Mouse (Mus musculus): ENCODE data around the gene Rnf216.

Rnf216 gene

GRCm38 (mm10) chr5:143095256-143095655 lies 17.5 kb downstream of the Rnf216 start:
- DNase-seq = no peak

GRCm38 (mm10) chr5:143092891-143093290 lies 19.9 kb downstream of the Rnf216 start:
- no peak for DNase-seq

- DNase-seq = peak; percentile 30
These were observed 27.9 kb downstream of the Rnf216 start for GRCm38 (mm10) chr5:143084898-143085297.

GRCm38 (mm10) chr5:143079806-143080205 lies 33.0 kb downstream of the Rnf216 start:
- DNase-seq = no peak

- no peak for DNase-seq
These were observed 36.1 kb downstream of the Rnf216 start for GRCm38 (mm10) chr5:143076603-143077143.

GRCm38 (mm10) chr5:143075987-143076386 lies 36.8 kb downstream of the Rnf216 start:
- no peak for DNase-seq

DNA sequence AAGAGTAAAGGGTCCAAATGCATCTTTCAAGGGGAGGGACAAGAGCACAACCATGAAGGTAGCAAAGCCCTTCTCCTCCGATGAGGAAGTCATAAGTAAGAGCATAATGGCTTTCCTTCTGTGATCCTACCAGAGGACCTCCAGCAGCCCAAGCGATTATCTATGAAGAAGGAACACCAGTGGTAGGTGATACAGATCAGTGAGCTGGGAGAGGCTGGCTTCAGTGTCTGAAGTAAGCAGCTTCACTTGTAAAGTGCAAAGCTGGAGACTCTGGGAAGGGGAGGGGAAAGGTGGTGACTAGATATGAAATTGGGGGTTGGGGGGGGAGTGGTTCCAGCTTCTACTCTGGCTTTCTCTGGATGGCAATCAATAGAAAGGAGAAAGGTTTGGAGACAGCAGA lies 43.7 kb downstream of the Rnf216 start:
- DNase-seq = no peak

- DNase-seq = no peak
These were observed 44.4 kb downstream of the Rnf216 start for GRCm38 (mm10) chr5:143068382-143068781.

- DNase-seq = peak; percentile 80
These were observed 46.2 kb downstream of the Rnf216 start for GRCm38 (mm10) chr5:143066551-143066958.

- DNase-seq = no peak
These were observed 46.7 kb downstream of the Rnf216 start for GRCm38 (mm10) chr5:143066096-143066495.

DNA sequence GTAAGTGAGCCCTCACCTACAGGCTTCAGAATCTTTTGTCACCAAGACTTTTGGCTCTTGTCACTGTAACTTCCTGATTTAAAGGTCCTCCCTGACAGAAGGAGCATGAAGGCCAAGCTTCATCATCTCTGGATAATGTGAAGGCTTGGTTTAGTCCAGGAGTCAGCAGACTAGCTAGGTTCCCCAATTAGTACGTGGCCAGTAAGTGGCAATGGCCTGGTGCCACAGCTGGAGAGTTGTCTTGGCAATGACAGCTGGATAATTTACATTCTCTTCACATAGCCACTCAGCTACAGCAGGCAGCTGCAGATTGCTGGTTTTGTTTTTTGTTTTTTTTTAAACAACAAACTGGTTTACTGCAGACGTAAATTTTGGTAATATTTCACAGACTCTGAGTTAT lies 47.6 kb downstream of the Rnf216 start:
- DNase-seq = no peak

DNA sequence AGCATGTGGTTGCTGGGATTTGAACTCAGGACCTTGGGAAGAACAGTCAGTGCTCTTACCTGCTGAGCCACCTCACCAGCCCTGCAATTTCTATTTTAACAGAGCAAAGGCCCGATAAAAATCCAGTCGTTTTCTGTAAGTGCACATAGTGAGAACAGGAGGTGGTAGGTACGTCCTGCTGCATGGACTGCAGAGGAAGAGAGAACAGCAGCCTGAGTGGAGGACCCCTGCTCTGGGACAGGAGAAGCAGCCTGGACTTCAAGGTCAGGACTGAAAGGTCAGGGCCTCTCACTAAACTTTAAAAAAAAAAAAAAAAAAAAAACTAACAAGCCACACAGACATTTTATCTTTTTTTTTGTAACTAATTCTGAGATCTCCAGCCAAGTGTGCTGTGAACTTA lies 50.5 kb downstream of the Rnf216 start:
- no peak for DNase-seq

DNA sequence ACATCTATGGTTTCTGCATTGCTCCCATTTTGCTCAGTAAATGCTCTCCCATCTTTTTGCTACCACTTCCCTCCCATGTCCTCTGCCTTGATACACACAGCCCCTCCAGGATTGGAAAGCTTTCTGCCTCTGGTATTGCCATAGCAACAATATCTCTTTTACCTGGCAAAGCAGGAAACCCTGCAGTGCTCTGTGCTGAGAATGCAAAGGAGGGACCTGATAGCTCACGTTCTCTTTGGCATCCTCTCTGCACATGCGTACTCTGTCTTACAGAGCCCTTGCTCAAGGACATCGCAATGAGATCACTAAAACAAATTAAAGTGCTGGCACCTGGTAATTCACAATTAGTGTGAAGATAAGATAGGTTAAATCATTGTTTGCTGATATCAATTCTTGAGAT lies 51.3 kb downstream of the Rnf216 start:
- DNase-seq = no peak

GRCm38 (mm10) chr5:143060774-143061385 lies 51.9 kb downstream of the Rnf216 start:
- DNase-seq = no peak

DNA sequence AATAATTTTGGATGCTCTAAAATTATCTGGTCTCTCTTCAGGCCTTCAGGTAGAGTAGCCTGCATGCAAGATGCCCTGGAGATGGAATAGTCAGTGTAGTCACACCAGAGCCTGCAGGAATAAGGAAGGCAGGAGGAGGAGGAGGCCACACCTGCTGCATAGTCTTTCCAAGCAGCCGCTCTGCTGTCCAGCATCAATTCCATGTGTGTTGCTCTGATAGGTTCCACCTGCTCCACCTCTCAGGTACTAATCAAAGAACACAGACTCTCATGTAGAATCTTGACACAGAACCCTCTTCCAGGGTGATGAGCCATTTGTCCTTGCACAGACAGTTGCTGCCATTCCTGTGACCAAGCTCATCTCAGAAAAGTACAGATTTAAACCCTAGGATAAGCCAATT lies 52.8 kb downstream of the Rnf216 start:
- no peak for DNase-seq

DNA sequence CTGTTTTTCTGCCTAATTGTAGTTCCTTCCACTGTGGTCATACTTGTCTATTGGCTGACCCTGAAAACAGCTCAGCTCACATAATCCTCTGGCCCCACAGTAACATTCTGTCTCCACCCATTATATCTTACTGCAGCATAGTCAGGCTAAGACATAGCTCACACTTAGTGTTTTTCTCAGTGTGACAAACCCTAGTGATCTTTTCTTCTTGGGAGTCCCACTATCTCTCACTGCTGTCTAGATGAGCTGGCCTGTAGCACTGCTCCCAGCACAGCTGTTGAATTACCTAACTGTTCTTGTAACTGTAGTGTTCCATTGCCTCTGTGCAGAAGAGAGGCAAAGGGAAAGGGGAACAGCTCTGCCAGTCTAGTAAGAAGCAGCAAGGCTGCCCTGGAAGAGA lies 53.6 kb downstream of the Rnf216 start:
- DNase-seq = no peak

- DNase-seq = no peak
These were observed 54.1 kb downstream of the Rnf216 start for GRCm38 (mm10) chr5:143058675-143059074.

GRCm38 (mm10) chr5:143058208-143058607 lies 54.6 kb downstream of the Rnf216 start:
- DNase-seq = no peak

- DNase-seq = no peak
These were observed 55.0 kb downstream of the Rnf216 start for GRCm38 (mm10) chr5:143057753-143058152.

GRCm38 (mm10) chr5:143056191-143056880 lies 56.5 kb downstream of the Rnf216 start:
- DNase-seq = peak; percentile 69

DNA sequence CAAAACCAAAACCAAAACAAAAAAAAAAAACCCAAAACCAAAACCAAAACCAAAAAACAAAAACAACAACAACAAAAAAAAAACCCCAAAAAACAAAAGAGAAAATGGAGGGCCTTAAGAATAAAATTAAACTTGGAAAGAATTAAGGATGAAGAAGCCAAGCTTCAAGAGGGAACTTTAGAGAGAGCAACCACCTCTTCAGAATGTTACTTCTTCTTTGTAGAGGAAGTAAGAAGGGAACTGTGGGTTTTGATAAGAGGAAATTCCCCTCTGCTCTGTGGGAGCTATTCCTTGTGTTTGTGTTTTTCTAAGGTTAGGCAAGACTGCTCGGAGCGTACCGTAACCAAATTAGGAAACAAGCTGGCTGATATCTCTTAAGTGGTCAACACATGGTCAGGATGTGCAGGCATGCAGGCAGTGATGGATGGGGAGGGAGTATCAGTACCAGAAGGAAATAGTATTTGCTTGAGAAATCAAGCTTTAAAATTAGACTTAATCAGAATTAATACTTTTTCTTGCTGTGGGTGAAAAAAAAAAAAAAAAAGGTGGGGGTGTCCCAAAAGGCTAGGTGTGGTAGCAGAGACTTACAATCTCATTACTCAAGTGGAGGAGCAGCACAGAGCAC lies 57.2 kb downstream of the Rnf216 start:
- peak; percentile 66 for DNase-seq

DNA sequence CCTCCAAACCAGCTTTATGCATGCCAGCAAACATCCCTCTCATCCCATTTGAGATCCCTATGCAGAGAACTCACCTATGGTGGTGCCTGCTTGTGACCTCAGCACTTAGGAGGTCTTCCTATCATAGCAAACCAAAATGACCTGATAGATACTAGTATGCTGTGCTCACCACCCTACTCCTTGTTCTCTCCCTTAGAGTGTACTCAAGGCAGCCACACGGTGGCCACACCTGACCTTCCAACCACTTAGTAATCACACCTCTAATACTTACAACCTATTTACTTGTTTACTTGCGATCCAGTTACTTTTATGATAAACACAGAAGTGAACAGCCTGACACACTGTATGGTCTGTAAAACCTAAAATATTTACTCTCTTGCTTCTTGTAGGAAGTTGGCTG lies 58.1 kb downstream of the Rnf216 start:
- no peak for DNase-seq

- no peak for DNase-seq
These were observed 59.4 kb downstream of the Rnf216 start for GRCm38 (mm10) chr5:143053132-143053972.
